Mouse (Mus musculus): Measurements from ENCODE around the gene Kat6b.

Gene Kat6b

DNA sequence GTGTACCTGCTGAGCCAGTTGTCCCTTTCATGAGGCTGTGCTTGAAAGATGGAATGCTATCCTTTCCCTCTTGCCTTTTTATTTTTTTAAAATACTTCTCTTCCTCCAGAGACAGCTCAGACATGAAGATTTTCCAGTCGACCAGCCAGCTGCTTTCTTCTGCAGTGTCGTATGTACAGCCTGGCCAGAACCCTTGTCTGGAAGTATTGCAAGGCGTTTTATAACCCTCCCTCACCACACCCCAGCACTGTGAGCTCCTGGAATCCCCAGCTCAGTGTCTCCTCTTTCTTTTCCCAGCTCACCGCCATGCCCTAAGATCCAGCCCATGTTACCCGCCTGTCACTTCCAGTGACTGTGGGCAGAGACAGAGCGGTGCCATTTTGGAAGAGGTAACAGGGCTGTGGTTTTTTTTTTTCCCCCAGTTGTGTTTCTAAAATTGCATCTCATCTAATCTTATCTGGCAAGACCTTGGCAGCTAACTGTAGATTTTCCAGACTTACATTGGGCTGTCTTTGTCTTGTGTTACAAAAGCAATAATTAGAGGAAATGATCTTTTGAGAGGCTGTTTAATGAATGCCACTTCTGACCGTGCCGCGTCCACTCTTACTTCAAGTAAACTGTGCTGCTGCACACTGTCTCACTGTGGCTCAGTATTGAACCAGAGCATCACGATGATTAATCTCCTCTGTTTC lies 77.4 kb downstream of the Kat6b start:
- no peak for DNase-seq (ENCODE audit: low read depth, low spot score)

DNA sequence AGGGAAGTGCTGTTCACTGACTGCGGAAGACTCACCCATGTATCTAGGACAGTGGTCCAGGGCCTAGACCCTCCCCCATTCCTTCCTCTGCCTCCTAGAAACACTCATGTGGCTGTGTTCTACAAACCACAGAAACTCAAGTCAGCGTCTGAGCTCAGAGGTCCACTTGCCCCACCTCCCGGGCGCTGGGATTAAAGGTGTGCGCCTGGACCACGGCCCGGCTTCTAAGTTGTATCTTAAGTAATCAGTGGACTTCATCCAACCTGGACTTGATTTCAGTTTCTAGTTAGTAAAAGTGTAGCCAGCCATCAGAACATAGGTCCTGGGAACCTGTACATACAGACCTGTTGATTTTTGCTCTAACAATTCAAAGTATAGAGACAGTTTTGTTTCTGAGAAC lies 78.2 kb downstream of the Kat6b start:
- no peak for DNase-seq (ENCODE audit: low read depth, low spot score)

GRCm38 (mm10) chr14:21560481-21561209 lies 79.4 kb downstream of the Kat6b start:
- DNase-seq (ENCODE audit: low read depth, low spot score) = no peak

- DNase-seq (ENCODE audit: low read depth, low spot score) = no peak
Measured at GRCm38 (mm10) chr14:21561396-21562065, 80.3 kb downstream of the Kat6b start.

- DNase-seq (ENCODE audit: low read depth, low spot score) = no peak
Measured at GRCm38 (mm10) chr14:21563584-21564118, 82.4 kb downstream of the Kat6b start.

GRCm38 (mm10) chr14:21565541-21566353 lies 84.5 kb downstream of the Kat6b start:
- DNase-seq (ENCODE audit: low read depth, low spot score) = no peak

GRCm38 (mm10) chr14:21567293-21567984 lies 86.2 kb downstream of the Kat6b start:
- no peak for DNase-seq (ENCODE audit: low read depth, low spot score)

GRCm38 (mm10) chr14:21568821-21569220 lies 87.6 kb downstream of the Kat6b start:
- DNase-seq (ENCODE audit: low read depth, low spot score) = no peak

DNA sequence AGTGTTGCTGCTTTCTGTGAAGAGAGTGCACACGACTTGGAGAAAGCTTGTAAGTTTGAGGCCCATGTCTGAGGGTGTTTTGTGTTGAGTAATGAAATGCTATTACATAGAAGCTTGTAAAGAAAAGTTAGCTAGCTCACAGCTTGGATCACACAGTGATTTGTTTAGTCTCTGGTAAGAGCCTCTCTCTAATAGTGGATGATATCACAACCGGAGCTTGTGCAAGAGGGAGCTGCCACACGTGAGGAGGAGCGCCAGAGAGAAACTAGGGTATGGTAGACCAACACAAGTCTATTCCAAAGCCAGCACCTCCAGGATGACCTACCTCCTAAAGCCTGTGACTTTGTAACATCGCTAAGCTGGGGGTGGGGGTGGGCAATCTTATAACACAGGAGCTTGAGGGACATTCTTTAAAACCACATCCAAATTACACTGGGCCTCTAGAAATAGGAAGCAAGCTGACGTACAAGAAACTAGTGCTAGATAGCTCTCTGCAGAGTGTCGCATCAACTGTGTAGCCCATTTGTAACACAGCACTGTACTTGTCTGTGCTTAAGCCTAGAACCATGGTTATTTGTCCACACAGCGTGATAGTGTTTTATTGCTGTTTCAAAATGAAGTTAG lies 93.6 kb downstream of the Kat6b start:
- no peak for DNase-seq (ENCODE audit: low read depth, low spot score)

DNA sequence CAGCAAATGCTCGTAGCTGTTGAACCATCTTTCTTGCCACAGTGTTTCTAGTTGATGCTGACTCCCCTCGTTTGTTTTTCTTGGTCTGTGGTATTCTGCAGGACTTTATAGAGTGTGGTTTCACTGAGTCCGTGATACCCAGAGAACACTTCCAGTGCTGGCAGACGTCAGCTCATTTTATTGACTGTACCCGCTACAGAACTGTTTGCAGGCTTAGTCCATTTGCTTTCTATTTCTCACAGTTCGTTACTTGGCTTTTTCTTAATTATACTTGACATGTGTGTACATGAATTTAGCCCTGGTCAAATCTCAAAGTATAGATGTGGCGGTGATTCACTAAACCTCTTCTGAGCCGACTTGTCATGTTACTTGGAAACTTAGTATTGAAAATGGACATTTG lies 95.6 kb downstream of the Kat6b start:
- no peak for DNase-seq (ENCODE audit: low read depth, low spot score)

GRCm38 (mm10) chr14:21581198-21581597 lies 100.0 kb downstream of the Kat6b start:
- no peak for DNase-seq (ENCODE audit: low read depth, low spot score)

DNA sequence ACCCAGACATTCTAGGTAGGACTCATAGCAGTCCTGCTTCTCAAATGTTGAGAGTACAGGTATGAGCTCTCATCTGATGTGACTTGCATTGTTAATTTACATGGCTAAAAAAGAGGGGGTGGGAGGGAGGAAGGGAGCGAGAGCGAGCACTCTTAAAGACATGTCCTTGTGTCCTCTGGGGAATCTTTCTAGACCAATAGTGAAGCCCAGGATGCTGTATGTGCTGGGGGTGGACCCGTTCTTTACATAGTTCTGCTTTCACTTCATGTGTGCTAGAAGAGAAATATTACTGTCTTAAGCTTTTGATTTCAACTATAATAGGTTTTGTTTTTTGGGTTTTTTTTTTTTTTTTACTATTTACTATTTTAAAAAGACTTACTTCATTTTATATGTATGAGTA lies 101.1 kb downstream of the Kat6b start:
- no peak for DNase-seq (ENCODE audit: low read depth, low spot score)

DNA sequence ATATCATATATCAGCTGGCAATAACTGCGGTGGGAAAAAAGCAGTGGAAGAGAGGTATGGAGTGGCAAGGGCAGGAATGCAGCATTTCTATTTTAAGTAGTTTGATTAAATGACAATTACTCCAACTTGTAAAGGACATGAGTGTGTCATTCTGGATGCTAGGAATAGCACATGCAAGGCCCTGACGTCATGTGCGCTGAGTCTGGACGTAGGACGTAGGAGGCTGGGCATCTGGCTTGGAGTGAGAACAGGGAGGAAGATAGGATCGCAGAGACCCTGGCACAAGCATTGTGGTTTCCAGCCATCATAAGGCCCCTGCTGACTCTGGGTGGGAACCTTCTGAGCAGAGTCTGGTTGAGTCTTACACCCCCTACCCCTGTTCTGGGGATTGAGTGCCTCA lies 101.8 kb downstream of the Kat6b start:
- DNase-seq (ENCODE audit: low read depth, low spot score) = no peak

DNA sequence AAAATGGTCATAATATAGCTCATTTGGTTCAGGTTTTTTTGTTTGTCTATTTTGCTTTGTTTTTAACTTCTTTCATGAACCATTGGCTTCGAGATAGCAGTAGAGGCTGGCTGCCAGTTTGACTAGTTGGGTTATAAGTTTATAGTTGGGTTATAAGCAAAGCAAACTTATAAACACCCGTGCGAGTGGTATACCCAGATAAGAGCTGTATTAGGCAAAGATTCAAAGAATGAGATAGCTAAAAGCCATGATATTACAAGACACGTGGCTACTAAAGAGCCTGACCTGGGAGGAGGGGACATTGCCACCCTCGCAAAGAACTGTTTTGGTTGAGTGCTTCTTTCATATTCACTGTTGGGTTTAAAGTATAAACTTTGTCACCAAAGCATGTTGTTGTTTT lies 102.6 kb downstream of the Kat6b start:
- no peak for DNase-seq (ENCODE audit: low read depth, low spot score)

- DNase-seq (ENCODE audit: low read depth, low spot score) = peak; percentile 71
Measured at GRCm38 (mm10) chr14:21584468-21585135, 103.4 kb downstream of the Kat6b start.

DNA sequence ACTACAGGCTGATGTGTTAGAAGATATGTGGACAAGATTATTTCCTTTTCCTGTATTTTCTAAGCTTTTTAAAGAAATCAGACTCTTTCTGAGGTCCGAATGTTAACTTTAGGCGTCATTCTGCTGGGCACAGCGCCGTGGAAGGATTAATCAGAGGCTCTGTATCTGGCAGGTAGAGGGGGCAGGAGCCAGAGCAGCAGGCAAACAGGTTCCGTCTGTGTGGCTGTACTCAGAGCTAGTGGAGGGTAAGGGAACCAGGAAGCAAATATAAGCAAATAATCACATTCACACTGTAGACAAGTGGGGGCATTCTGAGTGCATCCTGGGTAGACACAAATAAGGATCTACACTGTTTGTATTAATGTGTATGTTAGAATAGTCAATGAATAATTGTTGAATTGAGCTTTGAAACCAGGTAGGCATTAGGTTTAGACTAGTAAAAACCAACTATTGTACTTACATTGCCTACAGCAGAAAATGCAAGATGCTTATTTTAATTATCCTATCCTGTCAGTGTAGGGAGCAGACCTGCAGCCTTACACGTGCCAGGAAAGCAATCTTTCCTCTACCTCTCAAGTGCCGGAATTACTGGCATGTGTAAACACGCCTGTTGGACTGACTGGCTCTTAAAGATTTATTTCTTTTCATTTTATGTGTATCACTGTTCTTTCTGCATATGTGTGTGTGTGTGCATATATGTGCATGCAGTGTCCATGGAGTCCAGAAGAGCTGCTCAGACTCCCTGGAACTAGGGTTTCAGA lies 104.4 kb downstream of the Kat6b start:
- DNase-seq (ENCODE audit: low read depth, low spot score) = no peak

DNA sequence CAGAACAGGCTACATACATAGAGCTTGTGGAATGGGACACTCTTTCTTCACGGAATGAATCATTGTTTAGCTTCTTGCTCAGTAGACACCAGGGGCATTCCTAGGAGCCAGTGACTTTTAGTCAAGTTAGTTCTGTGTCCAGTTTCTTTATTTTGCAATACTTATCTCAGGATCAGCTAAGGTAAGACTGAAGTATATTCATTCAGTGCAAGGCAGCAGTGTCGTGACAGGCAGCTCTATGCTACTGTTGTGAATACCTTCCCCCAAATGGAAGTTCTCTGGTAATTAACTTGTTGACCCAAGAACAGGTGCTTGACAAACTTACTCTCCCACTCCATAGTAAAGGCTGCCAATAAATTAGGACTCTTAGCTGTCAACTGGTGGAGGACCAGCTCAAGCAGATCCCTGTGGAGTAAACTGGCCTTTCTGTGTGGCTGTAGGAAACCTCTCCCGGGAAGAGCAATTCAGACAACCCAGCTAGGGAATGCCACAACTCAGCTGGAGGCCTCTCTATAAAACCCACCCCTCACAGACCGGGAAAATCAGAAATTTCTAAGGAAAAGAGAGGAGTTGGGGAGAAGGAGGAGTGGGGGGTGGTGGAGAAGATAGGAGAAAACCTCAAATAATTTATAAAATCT lies 105.4 kb downstream of the Kat6b start:
- DNase-seq (ENCODE audit: low read depth, low spot score) = peak; percentile 38

- DNase-seq (ENCODE audit: low read depth, low spot score) = no peak
Measured at GRCm38 (mm10) chr14:21587931-21588330, 106.7 kb downstream of the Kat6b start.

GRCm38 (mm10) chr14:21589620-21590019 lies 108.4 kb downstream of the Kat6b start:
- no peak for DNase-seq (ENCODE audit: low read depth, low spot score)
